Mouse (Mus musculus) ES-E14 (cell line): ENCODE results near the gene Kifap3.

Experiments
- CHD2 ChIP-seq: IDR thresholded peaks from 2 replicates; pipeline ENCODE4 v1.6.1; 2014; ENCODE audit warnings: mild to moderate bottlenecking, low read depth, low read length, inconsistent platforms
- HCFC1 ChIP-seq: IDR thresholded peaks from 2 replicates; pipeline ENCODE4 v1.6.1; 2012; ENCODE audit warnings: low read length, inconsistent platforms, borderline replicate concordance; ENCODE audit not compliant: insufficient read depth
- MAFK ChIP-seq: IDR thresholded peaks from 2 replicates; pipeline ENCODE4 v1.6.1; 2014; ENCODE audit warnings: mild to moderate bottlenecking, low read depth, low read length, inconsistent platforms; ENCODE audit not compliant: insufficient read depth
- ZC3H11A ChIP-seq: IDR thresholded peaks from 2 replicates; pipeline ENCODE4 v1.6.1; 2012; ENCODE audit warnings: low read depth, mild to moderate bottlenecking, inconsistent platforms, low read length, borderline replicate concordance
- ZNF384 ChIP-seq: IDR thresholded peaks from 2 replicates; pipeline ENCODE4 v1.6.1; 2012; ENCODE audit warnings: low read depth, low read length, inconsistent platforms

- TF ChIP-seq ZC3H11A (no peak), MAFK (no peak), ZNF384 (no peak), CHD2 (no peak), HCFC1 (no peak)
Measured at GRCm38 (mm10) chr1:163953396-163953795, 174.0 kb downstream of the Kifap3 start.
